Mouse (Mus musculus): Measurements from ENCODE around the gene Irf2. TPM values are rescaled to one million over a fixed set of nuclear protein-coding genes. Genes with fewer than 3 reads are reported as not detected.

The Irf2 gene
- polyA plus RNA-seq, 1 experiment = not detected

DNA sequence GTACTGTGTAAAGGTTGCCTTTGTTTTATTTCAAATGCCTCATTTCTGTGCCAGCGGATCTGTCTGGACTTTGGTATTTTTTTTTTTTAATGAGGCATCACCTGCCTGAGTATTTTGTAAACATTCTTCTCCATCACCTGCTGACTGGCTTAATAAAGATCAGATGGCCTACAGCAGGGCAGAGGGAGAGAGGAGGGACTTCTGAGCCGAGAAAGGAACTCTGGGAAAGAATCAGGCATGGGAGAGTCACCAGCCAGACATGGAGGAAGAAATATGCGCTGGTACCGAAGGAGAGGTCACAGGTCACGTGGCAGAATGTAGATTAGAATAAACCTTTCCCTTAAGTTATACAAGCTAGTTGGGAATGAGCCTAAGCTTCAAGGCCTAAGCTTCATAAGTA, 143.2 kb downstream of the Irf2 start:
- Histone ChIP-seq H3K4me1 (ENCODE audit: control insufficient read depth, insufficient read depth, low read length) (peaks cover 3% of the 10 kb centered on the region; the same call in 1 of the 2 replicates), H3K27ac (ENCODE audit: insufficient read depth, low read depth, low read length) (no peak overlapping the region), H3K4me3 (ENCODE audit: insufficient read depth, low read depth, low read length) (no peak overlapping the region)
- WGBS = 83% methylated on average over 5 of the region's 5 CpGs
- no peak for TF ChIP-seq CTCF (IDR thresholded peaks at IDR 0.05; ENCODE audit: insufficient read depth, low read depth, low read length)
- no peak for TF ChIP-seq POLR2A (IDR thresholded peaks at IDR 0.05; ENCODE audit: insufficient read depth, low read depth, low read length)

DNA sequence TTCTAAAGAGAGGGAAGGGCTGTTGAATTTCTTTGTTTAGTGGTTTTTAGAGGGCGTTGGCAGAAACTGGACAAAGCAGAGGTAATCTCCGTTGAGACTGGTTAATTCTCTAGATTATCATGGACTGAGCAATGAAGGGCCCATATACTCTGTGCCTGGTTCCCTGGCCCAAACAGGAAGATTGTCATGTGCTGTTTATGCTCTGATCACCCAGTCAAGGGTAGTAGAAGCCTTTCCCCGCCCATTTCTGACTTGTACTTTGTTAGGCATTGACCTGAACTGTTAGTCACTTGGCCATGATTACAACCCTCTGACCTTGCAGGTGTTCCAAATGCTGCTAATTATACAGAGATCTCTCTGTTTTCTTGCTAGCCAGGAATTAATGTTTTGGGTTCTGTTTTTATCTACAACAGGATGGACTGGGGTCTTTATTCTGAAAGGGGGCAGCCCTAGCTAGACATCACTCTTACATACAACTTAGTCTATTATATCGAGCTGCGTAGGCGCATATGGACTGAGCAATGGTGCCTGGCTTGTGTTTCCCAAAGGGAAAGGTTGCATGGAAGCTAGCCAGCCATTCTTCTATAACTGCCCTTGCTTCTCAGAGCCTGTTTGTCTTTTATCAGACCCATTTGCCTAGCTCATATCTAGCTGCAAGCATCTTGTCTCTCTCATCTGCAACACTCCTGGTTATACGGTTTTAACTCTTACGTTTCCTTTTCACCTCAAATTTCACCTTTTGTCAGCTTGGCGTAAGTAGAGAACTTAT, 143.9 kb downstream of the Irf2 start:
- TF ChIP-seq POLR2A (IDR thresholded peaks at IDR 0.05; ENCODE audit: insufficient read depth, low read depth, low read length) = no peak
- no peak for TF ChIP-seq CTCF (IDR thresholded peaks at IDR 0.05; ENCODE audit: insufficient read depth, low read depth, low read length)
- H3K27ac ChIP-seq (ENCODE audit: insufficient read depth, low read depth, low read length) = no peak overlapping the region
- whole genome bisulfite sequencing = 92% methylated on average over 9 of the region's 9 CpGs
- H3K4me1 ChIP-seq (ENCODE audit: control insufficient read depth, insufficient read depth, low read length) = peaks cover 3% of the 10 kb centered on the region; the same call in 1 of the 2 replicates
- H3K4me3 ChIP-seq (ENCODE audit: insufficient read depth, low read depth, low read length) = no peak overlapping the region

DNA sequence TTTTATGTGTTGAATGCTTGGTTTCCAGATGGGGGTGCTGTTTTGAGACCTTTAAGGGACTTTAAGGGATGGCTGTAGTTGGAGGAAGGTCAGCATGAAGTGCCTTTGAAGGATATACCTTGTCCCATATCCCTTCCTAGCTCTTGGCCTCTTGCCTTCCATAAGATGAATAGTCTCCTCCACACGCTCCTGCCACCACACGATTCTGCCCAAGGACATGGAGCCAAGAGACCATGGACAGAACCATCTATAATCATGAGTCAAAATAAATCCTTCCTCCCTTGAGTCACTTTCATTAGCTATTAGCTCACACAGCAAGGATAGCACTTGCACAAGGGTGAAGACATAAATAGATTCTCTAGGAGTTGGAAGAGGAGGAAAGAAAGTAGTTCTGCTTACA, 146.3 kb downstream of the Irf2 start:
- H3K4me3 ChIP-seq (ENCODE audit: insufficient read depth, low read depth, low read length) = no peak overlapping the region
- WGBS = 92% methylated on average over 2 of the region's 2 CpGs

DNA sequence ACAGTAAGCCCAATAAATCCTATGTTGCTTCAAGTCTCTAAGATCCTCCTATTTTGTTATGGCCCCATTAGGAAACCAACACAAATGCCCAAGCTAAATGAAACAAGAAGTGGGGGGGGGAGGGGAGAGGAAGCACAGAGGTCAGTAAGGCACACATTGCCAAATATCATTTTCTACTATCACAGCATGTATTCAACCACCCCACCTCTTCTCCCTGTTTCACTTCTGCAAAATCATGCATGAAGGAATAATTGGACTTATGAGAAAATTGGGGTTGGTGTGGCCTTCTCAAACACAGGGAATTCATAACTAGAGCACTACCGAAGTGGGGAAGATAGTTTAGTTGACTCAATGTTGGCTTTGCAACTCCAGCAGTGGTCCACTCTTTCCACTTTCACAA, 146.7 kb downstream of the Irf2 start:
- TF ChIP-seq CTCF (IDR thresholded peaks at IDR 0.05; ENCODE audit: insufficient read depth, low read depth, low read length) = no peak
- TF ChIP-seq POLR2A (IDR thresholded peaks at IDR 0.05; ENCODE audit: insufficient read depth, low read depth, low read length) = no peak
- WGBS = 97% methylated on average over 1 of the region's 1 CpGs
- Histone ChIP-seq H3K27ac (ENCODE audit: insufficient read depth, low read depth, low read length) (no peak overlapping the region), H3K4me1 (ENCODE audit: control insufficient read depth, insufficient read depth, low read length) (no peaks in the 10 kb centered on the region; the same call in 1 of the 2 replicates), H3K4me3 (ENCODE audit: insufficient read depth, low read depth, low read length) (no peak overlapping the region)

More for the DNA sequence above, 146.3 kb downstream of the Irf2 start:
- H3K27ac ChIP-seq (ENCODE audit: insufficient read depth, low read depth, low read length) = no peak overlapping the region
- H3K4me1 ChIP-seq (ENCODE audit: control insufficient read depth, insufficient read depth, low read length) = no peaks in the 10 kb centered on the region; the same call in 1 of the 2 replicates
- TF ChIP-seq CTCF (IDR thresholded peaks at IDR 0.05; ENCODE audit: insufficient read depth, low read depth, low read length) = no peak
- TF ChIP-seq POLR2A (IDR thresholded peaks at IDR 0.05; ENCODE audit: insufficient read depth, low read depth, low read length) = no peak

DNA sequence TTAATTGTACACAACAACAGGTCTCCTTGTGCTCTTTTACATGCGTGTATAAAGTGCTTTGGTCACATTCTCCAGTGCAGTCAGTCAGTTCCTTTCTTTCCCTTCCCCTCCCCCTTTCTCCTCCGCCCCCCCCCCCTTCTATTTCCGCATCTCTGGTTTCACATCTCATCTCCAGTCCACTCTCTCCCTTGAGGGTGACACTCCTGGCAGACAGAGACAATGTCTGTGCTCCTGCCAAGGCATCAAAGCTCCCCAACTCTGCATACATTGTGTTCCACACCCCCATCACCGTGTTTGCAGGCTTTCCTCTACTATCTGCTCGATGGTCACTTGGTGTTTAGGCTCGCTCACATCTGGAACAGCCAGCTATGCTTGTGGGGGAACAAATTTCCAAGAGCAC, 147.9 kb downstream of the Irf2 start:
- Histone ChIP-seq H3K4me3 (ENCODE audit: insufficient read depth, low read depth, low read length) (no peak overlapping the region), H3K27ac (ENCODE audit: insufficient read depth, low read depth, low read length) (no peak overlapping the region), H3K4me1 (ENCODE audit: control insufficient read depth, insufficient read depth, low read length) (no peaks in the 10 kb centered on the region)
- WGBS = 88% methylated on average over 6 of the region's 6 CpGs
- no peak for TF ChIP-seq POLR2A (IDR thresholded peaks at IDR 0.05; ENCODE audit: insufficient read depth, low read depth, low read length)
- TF ChIP-seq CTCF (IDR thresholded peaks at IDR 0.05; ENCODE audit: insufficient read depth, low read depth, low read length) = no peak

DNA sequence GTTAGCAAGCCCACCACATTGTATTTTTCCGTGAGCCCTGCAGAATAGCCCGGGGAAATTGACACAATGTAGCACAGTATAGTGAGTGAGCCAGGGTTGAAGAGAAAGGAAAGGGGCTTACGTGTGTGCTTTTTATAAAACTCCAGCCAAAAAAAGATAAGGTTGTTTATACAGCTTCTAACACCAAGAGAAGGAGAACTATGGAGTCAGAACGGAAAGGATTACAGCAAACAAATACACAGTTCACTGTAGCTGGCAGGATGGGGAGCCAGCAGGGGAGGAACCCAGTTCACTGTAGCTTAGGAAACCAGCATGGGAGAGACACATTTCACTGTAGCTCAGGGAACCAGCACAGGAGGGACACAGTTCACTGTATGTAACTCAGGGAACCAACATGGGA, 149.0 kb downstream of the Irf2 start:
- Histone ChIP-seq H3K4me3 (ENCODE audit: insufficient read depth, low read depth, low read length) (no peak overlapping the region), H3K4me1 (ENCODE audit: control insufficient read depth, insufficient read depth, low read length) (peaks cover 4% of the 10 kb centered on the region), H3K27ac (ENCODE audit: insufficient read depth, low read depth, low read length) (no peak overlapping the region)
- TF ChIP-seq CTCF (IDR thresholded peaks at IDR 0.05; ENCODE audit: insufficient read depth, low read depth, low read length) (no peak), POLR2A (IDR thresholded peaks at IDR 0.05; ENCODE audit: insufficient read depth, low read depth, low read length) (no peak)
- WGBS = 40% methylated on average over 4 of the region's 4 CpGs

DNA sequence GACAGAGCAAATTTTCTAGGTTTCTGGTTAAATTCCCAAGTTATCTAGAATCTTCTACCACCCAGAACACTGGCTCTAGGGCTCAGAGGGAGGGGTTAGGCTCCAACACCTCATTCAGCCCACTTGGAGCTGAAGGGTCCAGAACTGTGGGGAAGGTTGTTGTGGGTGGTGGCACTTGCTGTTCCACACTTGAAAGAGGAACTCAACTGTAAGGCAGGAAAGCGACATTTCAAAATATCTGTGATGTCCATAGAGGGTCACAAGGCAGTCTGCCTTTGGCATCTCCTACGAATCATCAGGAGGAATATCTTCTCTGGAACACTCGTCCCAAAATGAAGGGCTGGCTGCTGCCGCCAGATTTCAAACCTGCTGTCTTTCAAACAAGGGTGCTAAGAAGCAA, 150.7 kb downstream of the Irf2 start:
- Histone ChIP-seq H3K27ac (ENCODE audit: insufficient read depth, low read depth, low read length) (no peak overlapping the region), H3K4me3 (ENCODE audit: insufficient read depth, low read depth, low read length) (no peak overlapping the region), H3K4me1 (ENCODE audit: control insufficient read depth, insufficient read depth, low read length) (peaks cover 4% of the 10 kb centered on the region)
- WGBS = 90% methylated on average over 4 of the region's 4 CpGs
- TF ChIP-seq POLR2A (IDR thresholded peaks at IDR 0.05; ENCODE audit: insufficient read depth, low read depth, low read length) = no peak
- TF ChIP-seq CTCF (IDR thresholded peaks at IDR 0.05; ENCODE audit: insufficient read depth, low read depth, low read length) = no peak

DNA sequence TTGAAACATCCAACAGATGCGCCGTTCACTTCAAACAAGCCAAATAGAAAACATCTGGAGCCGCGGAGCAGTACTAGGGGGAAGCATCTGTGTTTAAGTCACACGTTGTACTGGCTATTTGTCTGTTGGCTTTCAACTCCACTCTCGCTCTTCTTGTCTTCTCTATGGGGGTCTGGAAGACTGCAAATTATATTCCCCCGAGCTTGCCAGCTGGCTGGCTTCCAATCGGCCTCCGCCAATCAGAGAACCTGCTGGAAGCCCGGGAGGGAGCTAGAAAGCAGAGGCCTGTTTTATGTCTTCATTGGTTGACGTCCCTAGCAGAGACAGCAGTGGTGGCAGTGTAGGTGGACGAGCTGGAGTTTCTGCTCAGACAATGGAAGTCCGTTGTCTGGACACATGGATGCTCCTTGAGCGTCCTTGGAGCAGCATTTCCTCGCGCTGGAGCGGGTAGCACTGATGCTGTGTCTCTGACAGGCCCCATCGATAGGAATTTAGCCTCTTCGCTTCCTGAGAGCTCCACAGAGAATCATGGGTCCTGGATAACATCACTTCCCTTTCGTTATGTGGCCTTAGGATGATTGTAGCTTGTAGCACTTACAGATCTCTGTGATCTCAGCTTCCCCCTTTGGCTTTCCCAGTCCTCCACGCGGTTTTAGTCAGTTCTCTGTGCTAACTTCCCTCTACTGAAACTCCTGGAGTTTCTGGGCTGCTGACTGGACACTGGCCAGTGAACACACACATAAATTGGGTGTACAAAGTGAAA, 153.2 kb downstream of the Irf2 start:
- 38% methylated on average over 22 of the region's 22 CpGs for WGBS
- peaks cover 4% of the 10 kb centered on the region for H3K4me1 ChIP-seq (ENCODE audit: control insufficient read depth, insufficient read depth, low read length)
- no peak overlapping the region for H3K27ac ChIP-seq (ENCODE audit: insufficient read depth, low read depth, low read length)
- no peak for TF ChIP-seq POLR2A (IDR thresholded peaks at IDR 0.05; ENCODE audit: insufficient read depth, low read depth, low read length)
- no peak for TF ChIP-seq CTCF (IDR thresholded peaks at IDR 0.05; ENCODE audit: insufficient read depth, low read depth, low read length)
- H3K4me3 ChIP-seq (ENCODE audit: insufficient read depth, low read depth, low read length) = no peak overlapping the region

DNA sequence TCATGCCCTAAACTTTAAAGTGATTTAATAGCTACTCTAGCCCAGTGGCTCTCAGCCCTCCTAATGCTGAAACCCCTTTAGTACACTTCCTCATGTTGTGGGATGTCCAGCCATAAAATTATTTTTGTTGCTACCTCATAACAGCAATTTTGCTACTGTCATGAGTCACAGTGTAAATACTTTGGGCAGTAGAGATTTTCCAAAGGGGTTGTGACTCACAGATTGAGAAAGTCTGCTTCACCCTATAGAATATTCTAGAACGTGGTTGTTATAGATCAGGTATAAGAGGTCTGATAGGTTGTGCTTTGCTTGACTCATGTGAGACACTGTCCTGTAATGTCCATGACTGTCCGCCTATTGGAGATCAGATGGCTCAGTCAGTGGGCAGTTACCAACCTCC, 154.9 kb downstream of the Irf2 start:
- no peak overlapping the region for H3K4me3 ChIP-seq (ENCODE audit: insufficient read depth, low read depth, low read length)
- WGBS = 98% methylated on average over 2 of the region's 2 CpGs
- no peak overlapping the region for H3K27ac ChIP-seq (ENCODE audit: insufficient read depth, low read depth, low read length)
- peaks cover 4% of the 10 kb centered on the region for H3K4me1 ChIP-seq (ENCODE audit: control insufficient read depth, insufficient read depth, low read length)
- TF ChIP-seq POLR2A (IDR thresholded peaks at IDR 0.05; ENCODE audit: insufficient read depth, low read depth, low read length) = no peak
- no peak for TF ChIP-seq CTCF (IDR thresholded peaks at IDR 0.05; ENCODE audit: insufficient read depth, low read depth, low read length)

Measured in olfactory bulb, adult 2 months (tissue).